Mouse (Mus musculus) monocyte, adult 59 days (primary cell): Measurements from ENCODE around the gene Barx2. TPM values are rescaled to one million over a fixed set of nuclear protein-coding genes. Genes with fewer than 3 reads are reported as not detected.

Source experiments
- total RNA-seq, 2 experiments: library from RNA; stranded (reverse); gene quantifications; one replicate each; pipeline ENCODE4 v1.2.4; 2023

The Barx2 gene
- not detected for total RNA-seq

DNA sequence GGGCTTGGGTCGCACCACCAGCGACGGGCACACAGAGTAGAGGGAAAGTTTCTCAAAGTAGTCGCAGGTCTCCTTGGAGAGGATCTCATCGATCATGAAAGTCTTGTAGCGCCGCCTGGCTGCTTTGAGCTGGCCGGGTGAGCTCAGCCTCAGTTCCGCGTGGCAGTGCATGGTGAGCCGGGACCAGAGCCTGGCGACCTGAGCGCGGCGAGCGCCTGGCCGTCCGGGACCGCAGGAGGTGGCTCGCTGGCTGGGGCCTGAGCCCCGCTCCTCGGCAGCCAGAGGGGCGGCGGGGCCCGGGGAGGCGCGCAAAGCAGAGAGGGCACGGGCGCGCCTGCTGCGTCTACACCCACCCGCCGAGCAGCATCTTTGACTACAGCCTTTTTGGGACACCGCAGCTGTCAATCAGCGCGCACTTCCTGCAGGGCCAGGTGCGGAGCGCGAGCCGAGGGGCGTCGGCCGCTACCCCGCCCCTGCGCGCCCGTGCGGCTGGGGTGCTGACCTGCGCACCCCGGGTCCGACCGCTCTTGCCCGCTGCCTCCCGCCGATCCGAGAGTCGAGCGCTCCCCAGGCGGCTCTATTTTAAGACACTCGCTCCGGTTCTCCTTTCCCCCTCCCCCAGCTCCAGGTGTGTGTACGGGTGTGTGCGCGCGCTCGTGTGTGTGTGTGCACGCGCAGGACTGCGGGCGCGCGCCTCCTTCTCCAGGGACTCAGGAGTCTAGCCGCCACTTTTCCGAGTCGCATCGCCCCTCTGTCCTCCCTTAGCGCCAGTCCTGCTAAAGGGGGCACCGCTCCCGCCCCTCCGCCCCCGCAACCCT is at the start of gene Barx2:
Gene Barx2, minus strand, starts transcription at position 542 of the 818 bp plus-strand sequence.

Other genes starting within 250 kb of the Barx2 start
- gene Arhgap32, start 202.7 kb upstream of the Barx2 start, total RNA-seq = 10 to 100 TPM; 12.8 to 22.3 TPM